Comparison of ENCODE assay signal across 10 mouse cellular contexts in the genomic region with DNA sequence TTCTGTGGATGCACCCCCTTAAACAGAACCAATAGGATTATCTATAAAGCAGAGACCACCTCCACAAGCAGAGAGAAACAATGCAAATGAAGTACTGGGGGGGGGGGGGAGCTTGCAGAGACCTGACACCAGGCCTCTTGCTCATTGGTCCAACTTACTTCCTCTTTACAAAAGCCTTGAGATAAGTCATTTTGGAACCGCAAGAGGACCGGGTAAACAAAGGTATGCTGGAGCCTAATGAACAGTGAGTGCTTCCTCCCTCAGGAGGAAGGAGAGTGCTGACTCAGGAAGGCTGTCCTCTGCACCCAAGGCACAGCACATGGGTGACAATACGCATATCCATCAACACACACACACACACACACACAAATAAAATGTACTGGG. TPM values are rescaled to one million over a fixed set of nuclear protein-coding genes. Genes with fewer than 3 reads are reported as not detected.
DNase-seq lines count a peak whose midpoint lies in the region; ATAC-seq and TF ChIP-seq lines count a peak whose summit lies in the region.
"Had no signal": no experiment of that assay in that cellular context is flagged by ENCODE, and none has a peak within 500 bp of the region (broad histone marks: within the 10 kb centered on the region; RNA-seq: fewer than 3 reads in every experiment).

No protein-coding gene starts in this region.

- TF ChIP-seq EP300 in liver, postnatal 0 days (IDR thresholded peaks at IDR 0.05; ENCODE audit: low read depth), result no peak

- no peak for DNase-seq in kidney, postnatal 0 days (ENCODE audit: low spot score)
- no peak for DNase-seq in kidney, postnatal 14 days
- DNase-seq in embryonic facial prominence, embryonic 10.5 days (ENCODE audit: low spot score), result no peak
- DNase-seq in liver, postnatal 0 days, result no peak
- no peak for DNase-seq in left cerebral cortex, adult 18-20 months (ENCODE audit: low spot score in 2 of 2)
- DNase-seq in left cerebral cortex, postnatal 25 days (ENCODE audit: low spot score in 2 of 2), result no peak
- DNase-seq in gastrocnemius, adult 8-10 months (ENCODE audit: low spot score in 2 of 2), result no peak
- DNase-seq: adrenal gland, postnatal 10 days; retina, postnatal 1 day had no signal

- 24% methylated on average over 3 of the region's 3 CpGs for WGBS in kidney, postnatal 0 days
- WGBS in embryonic facial prominence, embryonic 10.5 days, result 20% methylated on average over 3 of the region's 3 CpGs
- WGBS in liver, postnatal 0 days (ENCODE audit: insufficient replicate concordance), result 8% methylated on average over 3 of the region's 3 CpGs

- peaks cover 14% of the 10 kb centered on the region for H3K4me1 ChIP-seq in kidney, postnatal 0 days (replicated peaks; ENCODE audit: insufficient read depth, low read length)
- peaks cover 87% of the 10 kb centered on the region for H3K4me1 ChIP-seq in E14TG2a.4 (replicated peaks; ENCODE audit: low read depth, low read length)
- peaks cover 48% of the 10 kb centered on the region for H3K4me1 ChIP-seq in embryonic facial prominence, embryonic 10.5 days
- H3K4me1 ChIP-seq in liver, postnatal 0 days (ENCODE audit: insufficient read depth), result peaks cover 32% of the 10 kb centered on the region

- TF ChIP-seq CTCF in kidney, postnatal 0 days (IDR thresholded peaks at IDR 0.05; ENCODE audit: low read depth), result no peak
- no peak for TF ChIP-seq CTCF in E14TG2a.4 (conservative IDR thresholded peaks at IDR 0.05; ENCODE audit: low read length)
- TF ChIP-seq CTCF in liver, postnatal 0 days (IDR thresholded peaks at IDR 0.05; ENCODE audit: low read depth), result no peak

- peak overlapping the region; percentile 80; the same call in 1 of the 2 replicates for H3K27ac ChIP-seq in kidney, postnatal 0 days
- H3K27ac ChIP-seq in embryonic facial prominence, embryonic 10.5 days (replicated peaks), result peak overlapping the region; percentile 81; the same call in 1 of the 2 replicates
- peak overlapping the region; percentile 85 for H3K27ac ChIP-seq in liver, postnatal 0 days (ENCODE audit: low read depth)

- H3K4me2 ChIP-seq in kidney, postnatal 0 days (ENCODE audit: low read length), result peak overlapping the region; percentile 82
- H3K4me2 ChIP-seq in liver, postnatal 0 days (ENCODE audit: low read depth, low read length), result peak overlapping the region; percentile 86

- no peaks in the 10 kb centered on the region for H3K9me3 ChIP-seq in kidney, postnatal 0 days (replicated peaks; ENCODE audit: low read length)
- no peaks in the 10 kb centered on the region for H3K9me3 ChIP-seq in E14TG2a.4 (ENCODE audit: low read length)
- H3K9me3 ChIP-seq in embryonic facial prominence, embryonic 10.5 days, result 0 out of 2 replicates have a peak, but pooled peaks cover 5% of the 10 kb centered on the region
- no peaks in the 10 kb centered on the region for H3K9me3 ChIP-seq in liver, postnatal 0 days (ENCODE audit: low read length)

- ATAC-seq in kidney, postnatal 0 days (replicated peaks; ENCODE audit: low FRiP score, low read depth), result no peak
- no peak for ATAC-seq in liver, postnatal 0 days

- no peaks in the 10 kb centered on the region for H3K36me3 ChIP-seq in kidney, postnatal 0 days (ENCODE audit: insufficient read depth, low read length)
- peaks cover 23% of the 10 kb centered on the region for H3K36me3 ChIP-seq in E14TG2a.4 (ENCODE audit: insufficient read depth, low read length)
- peaks cover 12% of the 10 kb centered on the region for H3K36me3 ChIP-seq in embryonic facial prominence, embryonic 10.5 days (replicated peaks)
- no peaks in the 10 kb centered on the region for H3K36me3 ChIP-seq in liver, postnatal 0 days (replicated peaks; ENCODE audit: insufficient read depth, low read length)

- H3K9ac ChIP-seq in kidney, postnatal 0 days (ENCODE audit: low read depth, low read length), result no peak overlapping the region
- H3K9ac ChIP-seq in liver, postnatal 0 days (replicated peaks), result no peak overlapping the region

- H3K4me3 ChIP-seq in kidney, postnatal 0 days (replicated peaks; ENCODE audit: low read depth, low read length), result peak overlapping the region; percentile 57
- H3K4me3 ChIP-seq in E14TG2a.4 (replicated peaks; ENCODE audit: low read length), result peak overlapping the region; percentile 86
- peak overlapping the region; percentile 81 for H3K4me3 ChIP-seq in embryonic facial prominence, embryonic 10.5 days
- peak overlapping the region; percentile 75 for H3K4me3 ChIP-seq in liver, postnatal 0 days (ENCODE audit: low read depth, low read length)

- intact Hi-C loops in left cerebral cortex, postnatal 25 days (cut with DNase I), result no loop called here

- no peaks in the 10 kb centered on the region for H3K27me3 ChIP-seq in kidney, postnatal 0 days (ENCODE audit: insufficient read depth, low read length)
- H3K27me3 ChIP-seq in E14TG2a.4 (ENCODE audit: insufficient read depth, low read length), result 0 out of 2 replicates have a peak, but pooled peaks cover 3% of the 10 kb centered on the region
- H3K27me3 ChIP-seq in embryonic facial prominence, embryonic 10.5 days (replicated peaks; ENCODE audit: low read depth, poor library complexity, severe bottlenecking), result peaks cover 37% of the 10 kb centered on the region
- H3K27me3 ChIP-seq in liver, postnatal 0 days (ENCODE audit: insufficient read depth, low read length), result peaks cover 5% of the 10 kb centered on the region

RNA-seq across cellular contexts. Expression of gene Gm20479, which starts 0.4 kb away (rescaled TPM):
- polyA plus RNA-seq in kidney, postnatal 0 days (2015; fragmentation: Nextera tagmentation; extraction: Ambion mirVana), result 0.57 TPM in 1 of 2 replicates, not detected in the other
- not detected in 2 replicates for polyA plus RNA-seq in embryonic facial prominence, embryonic 10.5 days (2016; fragmentation: Nextera tagmentation; extraction: Ambion mirVana)
- 1.1 TPM in 1 of 2 replicates, not detected in the other for polyA plus RNA-seq in liver, postnatal 0 days (2015; fragmentation: Nextera tagmentation; extraction: Ambion mirVana)
- not detected for total RNA-seq in left cerebral cortex, adult 18-20 months (2021)
- not detected for total RNA-seq in left cerebral cortex, postnatal 25 days (2021)
- total RNA-seq in gastrocnemius, adult 8-10 months (2022), result under 1 TPM in 1 of 4 experiments, not detected in 3; 0.53 TPM

RNA-seq across cellular contexts. Expression of gene Shkbp1, which starts 1.8 kb away (rescaled TPM):
- 34.1 and 40.2 TPM in 2 replicates for polyA plus RNA-seq in kidney, postnatal 0 days (2015; fragmentation: Nextera tagmentation; extraction: Ambion mirVana)
- polyA plus RNA-seq in embryonic facial prominence, embryonic 10.5 days (2016; fragmentation: Nextera tagmentation; extraction: Ambion mirVana), result 73.2 and 80.3 TPM in 2 replicates
- polyA plus RNA-seq in liver, postnatal 0 days (2015; fragmentation: Nextera tagmentation; extraction: Ambion mirVana), result 9.5 and 10.9 TPM in 2 replicates
- 10 to 100 TPM; 27.9 to 33.2 TPM for total RNA-seq in left cerebral cortex, adult 18-20 months (2021)
- total RNA-seq in left cerebral cortex, postnatal 25 days (2021), result 10 to 100 TPM; 21.7 to 31.2 TPM
- total RNA-seq in gastrocnemius, adult 8-10 months (2022), result 1 to 10 TPM; 1.8 to 3.9 (median 2.7) TPM

RNA-seq across cellular contexts. Expression of gene Ltbp4, which starts 20.1 kb away (rescaled TPM):
- polyA plus RNA-seq in kidney, postnatal 0 days (2015; fragmentation: Nextera tagmentation; extraction: Ambion mirVana), result 41.7 and 43.8 TPM in 2 replicates
- 7.1 and 8.8 TPM in 2 replicates for polyA plus RNA-seq in embryonic facial prominence, embryonic 10.5 days (2016; fragmentation: Nextera tagmentation; extraction: Ambion mirVana)
- polyA plus RNA-seq in liver, postnatal 0 days (2015; fragmentation: Nextera tagmentation; extraction: Ambion mirVana), result 7.2 and 9.2 TPM in 2 replicates
- 10 to 100 TPM; 42.2 to 46.6 TPM for total RNA-seq in left cerebral cortex, adult 18-20 months (2021)
- total RNA-seq in left cerebral cortex, postnatal 25 days (2021), result 10 to 100 TPM; 46.7 to 50.4 TPM
- total RNA-seq in gastrocnemius, adult 8-10 months (2022), result 10 to 100 TPM; 33.6 to 50.3 (median 43.1) TPM

Comparison
In these comparisons a context has a peak if more than half of its experiments do, and no peak if none do; other contexts are left out.
1. RNA of gene Shkbp1, which starts 1.8 kb away (total RNA-seq): 27.9 to 33.2 TPM in left cerebral cortex, adult 18-20 months and 21.7 to 31.2 TPM in left cerebral cortex, postnatal 25 days; 1.8 to 3.9 TPM in gastrocnemius, adult 8-10 months; every median in the first group is over 4 times any median in the second.
2. Peak in every context shown above with its lines, with median percentiles within 50 percentile points of each other: H3K27ac ChIP-seq and H3K4me3 ChIP-seq.